Mouse (Mus musculus): ENCODE results near the gene Kcne3. TPM values are rescaled to one million over a fixed set of nuclear protein-coding genes. Genes with fewer than 3 reads are reported as not detected.
A peak's percentile ranks its signal among the peaks of the same experiment; 100 is the strongest.

The Kcne3 gene
- polyA plus RNA-seq, 1 experiment from 2014 or later, result 8.0 TPM

GRCm38 (mm10) chr7:100163506-100163905 is 12.8 kb upstream of the Kcne3 start:
- ATAC-seq (ENCODE audit: insufficient number of reproducible peaks, insufficient read depth, low FRiP score, low read depth), result no peak
- Histone ChIP-seq H3K9me3 (ENCODE audit: control insufficient read depth, low read length) (no peaks in the 10 kb centered on the region), H3K36me3 (ENCODE audit: control insufficient read depth, insufficient read depth, low read length) (0 out of 2 replicates have a peak, but pooled peaks cover 3% of the 10 kb centered on the region), H3K4me2 (ENCODE audit: low read length) (no peak overlapping the region), H3K27me3 (ENCODE audit: control insufficient read depth, insufficient read depth, low read length) (no peaks in the 10 kb centered on the region), H3K4me3 (ENCODE audit: control insufficient read depth in 1 of 2, insufficient read depth in 1 of 2, low read depth in 1 of 2, low read length in 2 of 2) (no peak overlapping the region), H3K9ac (ENCODE audit: low read length) (no peak overlapping the region), H3K27ac (replicated peaks in 1 of 2; ENCODE audit: control insufficient read depth in 1 of 2, insufficient read depth in 1 of 2, low read depth in 2 of 2, low read length in 2 of 2) (no peak overlapping the region), H3K4me1 (ENCODE audit: control insufficient read depth in 2 of 2, insufficient read depth in 2 of 2, low read length in 2 of 2) (peaks cover 4 to 5% of the 10 kb centered on the region in 2 experiments; a peak in 2 of 4 replicates)
- 70% methylated on average over 4 of the region's 4 CpGs for WGBS

- H3K9ac ChIP-seq (ENCODE audit: low read length), result no peak overlapping the region
- no peaks in the 10 kb centered on the region for H3K4me1 ChIP-seq (ENCODE audit: control insufficient read depth in 2 of 2, insufficient read depth in 2 of 2, low read length in 2 of 2)
- H3K27me3 ChIP-seq (ENCODE audit: control insufficient read depth, insufficient read depth, low read length), result no peaks in the 10 kb centered on the region
- no peak for ATAC-seq (ENCODE audit: insufficient number of reproducible peaks, insufficient read depth, low FRiP score, low read depth)
- no peak overlapping the region for H3K4me2 ChIP-seq (ENCODE audit: low read length)
- no peaks in the 10 kb centered on the region for H3K9me3 ChIP-seq (ENCODE audit: control insufficient read depth, low read length)
- H3K27ac ChIP-seq (replicated peaks in 1 of 2; ENCODE audit: control insufficient read depth in 1 of 2, insufficient read depth in 1 of 2, low read depth in 2 of 2, low read length in 2 of 2), result no peak overlapping the region
- no peaks in the 10 kb centered on the region for H3K36me3 ChIP-seq (ENCODE audit: control insufficient read depth, insufficient read depth, low read length)
- no peak overlapping the region for H3K4me3 ChIP-seq (ENCODE audit: control insufficient read depth in 1 of 2, insufficient read depth in 1 of 2, low read depth in 1 of 2, low read length in 2 of 2)
- 63% methylated on average over 11 of the region's 11 CpGs for WGBS
Measured at GRCm38 (mm10) chr7:100168654-100169053, 7.6 kb upstream of the Kcne3 start.

GRCm38 (mm10) chr7:100170756-100171155 is 5.5 kb upstream of the Kcne3 start:
- Histone ChIP-seq H3K4me2 (ENCODE audit: low read length) (no peak overlapping the region), H3K27ac (replicated peaks in 1 of 2; ENCODE audit: control insufficient read depth in 1 of 2, insufficient read depth in 1 of 2, low read depth in 2 of 2, low read length in 2 of 2) (no peak overlapping the region), H3K9me3 (ENCODE audit: control insufficient read depth, low read length) (no peaks in the 10 kb centered on the region), H3K4me3 (ENCODE audit: control insufficient read depth in 1 of 2, insufficient read depth in 1 of 2, low read depth in 1 of 2, low read length in 2 of 2) (no peak overlapping the region), H3K4me1 (ENCODE audit: control insufficient read depth in 2 of 2, insufficient read depth in 2 of 2, low read length in 2 of 2) (no peaks in the 10 kb centered on the region), H3K27me3 (ENCODE audit: control insufficient read depth, insufficient read depth, low read length) (no peaks in the 10 kb centered on the region), H3K9ac (ENCODE audit: low read length) (no peak overlapping the region), H3K36me3 (ENCODE audit: control insufficient read depth, insufficient read depth, low read length) (no peaks in the 10 kb centered on the region)
- WGBS, result 52% methylated on average over 4 of the region's 4 CpGs
- no peak for ATAC-seq (ENCODE audit: insufficient number of reproducible peaks, insufficient read depth, low FRiP score, low read depth)

GRCm38 (mm10) chr7:100178016-100178890 is 2.0 kb downstream of the Kcne3 start:
- no peaks in the 10 kb centered on the region for H3K36me3 ChIP-seq (ENCODE audit: control insufficient read depth, insufficient read depth, low read length)
- peaks cover 0 to 4% of the 10 kb centered on the region in 2 experiments; a peak in 2 of 4 replicates for H3K4me1 ChIP-seq (ENCODE audit: control insufficient read depth in 2 of 2, insufficient read depth in 2 of 2, low read length in 2 of 2)
- no peaks in the 10 kb centered on the region for H3K9me3 ChIP-seq (ENCODE audit: control insufficient read depth, low read length)
- peak overlapping the region; percentile 75 for H3K4me2 ChIP-seq (ENCODE audit: low read length)
- peak overlapping the region; percentile 39 to 43 for H3K4me3 ChIP-seq (ENCODE audit: control insufficient read depth in 1 of 2, insufficient read depth in 1 of 2, low read depth in 1 of 2, low read length in 2 of 2)
- ATAC-seq (ENCODE audit: insufficient number of reproducible peaks, insufficient read depth, low FRiP score, low read depth), result peak; percentile 41; the same call in 1 of the 2 replicates
- H3K9ac ChIP-seq (ENCODE audit: low read length), result peak overlapping the region; percentile 56
- 8% methylated on average over 30 of the region's 30 CpGs for WGBS
- H3K27ac ChIP-seq (replicated peaks in 1 of 2; ENCODE audit: control insufficient read depth in 1 of 2, insufficient read depth in 1 of 2, low read depth in 2 of 2, low read length in 2 of 2), result no peak overlapping the region
- peaks cover 37% of the 10 kb centered on the region for H3K27me3 ChIP-seq (ENCODE audit: control insufficient read depth, insufficient read depth, low read length)

- H3K27me3 ChIP-seq (ENCODE audit: control insufficient read depth, insufficient read depth, low read length), result peaks cover 37% of the 10 kb centered on the region
Measured at GRCm38 (mm10) chr7:100178891-100179233, 2.6 kb downstream of the Kcne3 start.

GRCm38 (mm10) chr7:100179394-100179793 is 3.1 kb downstream of the Kcne3 start:
- H3K36me3 ChIP-seq (ENCODE audit: control insufficient read depth, insufficient read depth, low read length), result no peaks in the 10 kb centered on the region
- no peak for ATAC-seq (ENCODE audit: insufficient number of reproducible peaks, insufficient read depth, low FRiP score, low read depth)
- H3K4me1 ChIP-seq (ENCODE audit: control insufficient read depth in 2 of 2, insufficient read depth in 2 of 2, low read length in 2 of 2), result peaks cover 0 to 4% of the 10 kb centered on the region in 2 experiments; a peak in 2 of 4 replicates
- H3K27me3 ChIP-seq (ENCODE audit: control insufficient read depth, insufficient read depth, low read length), result peaks cover 37% of the 10 kb centered on the region
- no peak overlapping the region for H3K9ac ChIP-seq (ENCODE audit: low read length)
- H3K4me3 ChIP-seq (ENCODE audit: control insufficient read depth in 1 of 2, insufficient read depth in 1 of 2, low read depth in 1 of 2, low read length in 2 of 2), result peak overlapping the region; percentile 39 to 43; a peak in 3 of 4 replicates
- H3K4me2 ChIP-seq (ENCODE audit: low read length), result peak overlapping the region; percentile 75
- H3K9me3 ChIP-seq (ENCODE audit: control insufficient read depth, low read length), result no peaks in the 10 kb centered on the region
- no peak overlapping the region for H3K27ac ChIP-seq (replicated peaks in 1 of 2; ENCODE audit: control insufficient read depth in 1 of 2, insufficient read depth in 1 of 2, low read depth in 2 of 2, low read length in 2 of 2)
- WGBS, result 48% methylated on average over 7 of the region's 7 CpGs

More at GRCm38 (mm10) chr7:100178891-100179233, 2.6 kb downstream of the Kcne3 start:
- peak overlapping the region; percentile 75 for H3K4me2 ChIP-seq (ENCODE audit: low read length)
- no peaks in the 10 kb centered on the region for H3K36me3 ChIP-seq (ENCODE audit: control insufficient read depth, insufficient read depth, low read length)
- H3K4me3 ChIP-seq (ENCODE audit: control insufficient read depth in 1 of 2, insufficient read depth in 1 of 2, low read depth in 1 of 2, low read length in 2 of 2), result peak overlapping the region; percentile 39 to 43
- H3K9ac ChIP-seq (ENCODE audit: low read length), result peak overlapping the region; percentile 56
- H3K4me1 ChIP-seq (ENCODE audit: control insufficient read depth in 2 of 2, insufficient read depth in 2 of 2, low read length in 2 of 2), result peaks cover 0 to 4% of the 10 kb centered on the region in 2 experiments; a peak in 2 of 4 replicates
- H3K27ac ChIP-seq (replicated peaks in 1 of 2; ENCODE audit: control insufficient read depth in 1 of 2, insufficient read depth in 1 of 2, low read depth in 2 of 2, low read length in 2 of 2), result no peak overlapping the region
- no peaks in the 10 kb centered on the region for H3K9me3 ChIP-seq (ENCODE audit: control insufficient read depth, low read length)
- WGBS, result 2% methylated on average over 15 of the region's 15 CpGs
- ATAC-seq (ENCODE audit: insufficient number of reproducible peaks, insufficient read depth, low FRiP score, low read depth), result no peak

- WGBS, result 64% methylated on average over 7 of the region's 7 CpGs
- Histone ChIP-seq H3K4me1 (ENCODE audit: control insufficient read depth in 2 of 2, insufficient read depth in 2 of 2, low read length in 2 of 2) (peaks cover 0 to 4% of the 10 kb centered on the region in 2 experiments; a peak in 2 of 4 replicates), H3K4me2 (ENCODE audit: low read length) (no peak overlapping the region; the same call in 1 of the 2 replicates), H3K27me3 (ENCODE audit: control insufficient read depth, insufficient read depth, low read length) (peaks cover 37% of the 10 kb centered on the region), H3K36me3 (ENCODE audit: control insufficient read depth, insufficient read depth, low read length) (no peaks in the 10 kb centered on the region), H3K9me3 (ENCODE audit: control insufficient read depth, low read length) (no peaks in the 10 kb centered on the region), H3K27ac (replicated peaks in 1 of 2; ENCODE audit: control insufficient read depth in 1 of 2, insufficient read depth in 1 of 2, low read depth in 2 of 2, low read length in 2 of 2) (no peak overlapping the region), H3K4me3 (ENCODE audit: control insufficient read depth in 1 of 2, insufficient read depth in 1 of 2, low read depth in 1 of 2, low read length in 2 of 2) (0 out of 4 replicates have a peak overlapping the region, but pooled peaks have one; percentile 7 to 43), H3K9ac (ENCODE audit: low read length) (no peak overlapping the region)
- ATAC-seq (ENCODE audit: insufficient number of reproducible peaks, insufficient read depth, low FRiP score, low read depth), result no peak
Measured at GRCm38 (mm10) chr7:100179836-100180407, 3.6 kb downstream of the Kcne3 start.
